Comparison of ENCODE assay signal across 8 mouse cellular contexts in the genomic region with DNA sequence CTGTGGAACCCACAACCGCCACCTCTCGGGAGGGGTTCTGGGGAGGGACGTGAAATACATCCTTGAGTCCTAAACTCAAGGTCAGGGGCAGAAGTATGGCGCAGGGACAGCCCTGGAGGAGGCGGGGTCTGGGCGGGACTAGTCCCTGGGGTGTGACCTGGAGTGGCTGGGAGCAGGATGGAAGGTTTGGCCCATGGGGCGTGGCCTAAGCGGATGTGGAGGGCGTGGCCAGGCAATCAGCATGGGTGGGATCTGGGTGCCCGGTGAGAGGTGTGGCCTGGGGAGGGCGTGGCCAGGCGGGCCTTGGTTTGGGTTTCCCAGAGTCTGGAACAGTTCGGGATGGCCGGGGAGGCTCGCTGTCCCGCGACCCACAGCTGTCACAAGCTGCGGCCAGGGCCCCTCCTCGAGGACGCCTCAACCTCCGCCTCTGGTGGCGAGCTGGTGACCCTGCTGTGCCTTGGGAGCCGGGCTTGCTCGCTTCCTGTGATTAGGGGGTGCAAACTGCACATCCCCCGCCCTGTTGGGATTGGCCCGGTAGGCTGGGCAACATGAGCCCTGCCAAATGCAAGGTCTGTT. TPM values are rescaled to one million over a fixed set of nuclear protein-coding genes. Genes with fewer than 3 reads are reported as not detected.
DNase-seq lines count a peak whose midpoint lies in the region; ATAC-seq and TF ChIP-seq lines count a peak whose summit lies in the region.

No protein-coding gene starts in this region.

- peaks cover 11% of the 10 kb centered on the region for H3K27me3 ChIP-seq in embryonic facial prominence, embryonic 10.5 days (replicated peaks; ENCODE audit: low read depth, poor library complexity, severe bottlenecking)
- no peaks in the 10 kb centered on the region for H3K27me3 ChIP-seq in intestine, embryonic 16.5 days (replicated peaks; ENCODE audit: control insufficient read depth, insufficient read depth, low read length)
- no peaks in the 10 kb centered on the region for H3K27me3 ChIP-seq in midbrain, embryonic 11.5 days (ENCODE audit: control insufficient read depth, insufficient read depth, low read length)
- H3K27me3 ChIP-seq in small intestine, adult 2 months (ENCODE audit: control insufficient read depth, insufficient read depth, low read length) = no peaks in the 10 kb centered on the region

- intact Hi-C loops in left cerebral cortex, postnatal 4 days (cut with DNase I) = no loop called here

- no peaks in the 10 kb centered on the region for H3K9me3 ChIP-seq in embryonic facial prominence, embryonic 10.5 days
- H3K9me3 ChIP-seq in intestine, embryonic 16.5 days (ENCODE audit: control insufficient read depth, low read length) = no peaks in the 10 kb centered on the region
- no peaks in the 10 kb centered on the region for H3K9me3 ChIP-seq in midbrain, embryonic 11.5 days (ENCODE audit: control insufficient read depth, low read length)

- H3K36me3 ChIP-seq in embryonic facial prominence, embryonic 10.5 days (replicated peaks) = no peaks in the 10 kb centered on the region
- H3K36me3 ChIP-seq in intestine, embryonic 16.5 days (ENCODE audit: control insufficient read depth, insufficient read depth, low read length) = no peaks in the 10 kb centered on the region
- no peaks in the 10 kb centered on the region for H3K36me3 ChIP-seq in midbrain, embryonic 11.5 days (ENCODE audit: control insufficient read depth, insufficient read depth, low read length)
- no peaks in the 10 kb centered on the region for H3K36me3 ChIP-seq in small intestine, adult 2 months (ENCODE audit: control insufficient read depth, insufficient read depth, low read length)

- ATAC-seq in intestine, embryonic 16.5 days = peak; percentile 96
- peak; percentile 91 for ATAC-seq in midbrain, embryonic 11.5 days (ENCODE audit: low FRiP score)

- H3K9ac ChIP-seq in intestine, embryonic 16.5 days (ENCODE audit: low read depth, low read length) = peak overlapping the region; percentile 71
- H3K9ac ChIP-seq in midbrain, embryonic 11.5 days (ENCODE audit: low read length) = peak overlapping the region; percentile 40

- TF ChIP-seq CTCF in small intestine, adult 2 months (IDR thresholded peaks at IDR 0.05; ENCODE audit: extremely low read depth, insufficient read length, insufficient replicate concordance, low read depth, low read length) = no peak

- peak; percentile 55; the same call in 1 of the 2 replicates for TF ChIP-seq POLR2A in small intestine, adult 2 months (IDR thresholded peaks at IDR 0.05; ENCODE audit: low read depth, low read length)

- peak; percentile 76 for DNase-seq in layer of hippocampus, adult 11-12 months (ENCODE audit: low spot score)
- no peak for DNase-seq in layer of hippocampus, adult 9-10 months (ENCODE audit: low spot score)
- DNase-seq in embryonic facial prominence, embryonic 10.5 days (ENCODE audit: low spot score) = peak; percentile 97
- peak; percentile 84 to 92 for DNase-seq in gastrocnemius, postnatal 4 days (ENCODE audit: low spot score in 2 of 2)
- DNase-seq in left cerebral cortex, postnatal 4 days = peak; percentile 78
- peak; percentile 98 for DNase-seq in midbrain, embryonic 11.5 days (ENCODE audit: low spot score, missing footprints)

- peak overlapping the region; percentile 72 for H3K4me3 ChIP-seq in embryonic facial prominence, embryonic 10.5 days
- H3K4me3 ChIP-seq in intestine, embryonic 16.5 days (ENCODE audit: low read length) = peak overlapping the region; percentile 65
- peak overlapping the region; percentile 37 for H3K4me3 ChIP-seq in midbrain, embryonic 11.5 days (ENCODE audit: low read depth, low read length)
- peak overlapping the region; percentile 67 for H3K4me3 ChIP-seq in small intestine, adult 2 months (ENCODE audit: low read depth, low read length)

- peak overlapping the region; percentile 93 for H3K4me2 ChIP-seq in intestine, embryonic 16.5 days (ENCODE audit: low read depth, low read length)
- H3K4me2 ChIP-seq in midbrain, embryonic 11.5 days = peak overlapping the region; percentile 67

- under 1% methylated on average over 26 of the region's 26 CpGs for whole genome bisulfite sequencing in embryonic facial prominence, embryonic 10.5 days
- WGBS in intestine, embryonic 16.5 days = under 1% methylated on average over 26 of the region's 26 CpGs
- under 1% methylated on average over 24 of the region's 26 CpGs for WGBS in midbrain, embryonic 11.5 days
- WGBS in small intestine, adult 2 months = under 1% methylated on average over 26 of the region's 26 CpGs

- H3K27ac ChIP-seq in embryonic facial prominence, embryonic 10.5 days (replicated peaks) = peak overlapping the region; percentile 80
- peak overlapping the region; percentile 72 for H3K27ac ChIP-seq in intestine, embryonic 16.5 days (ENCODE audit: low read length)
- no peak overlapping the region for H3K27ac ChIP-seq in midbrain, embryonic 11.5 days (ENCODE audit: low read depth, low read length)
- 0 out of 2 replicates have a peak overlapping the region, but pooled peaks have one; percentile 17 for H3K27ac ChIP-seq in small intestine, adult 2 months (ENCODE audit: insufficient read depth, low read depth, low read length)

- H3K4me1 ChIP-seq in embryonic facial prominence, embryonic 10.5 days = peaks cover 24% of the 10 kb centered on the region
- H3K4me1 ChIP-seq in intestine, embryonic 16.5 days (ENCODE audit: control insufficient read depth, insufficient read depth, low read length) = peaks cover 4% of the 10 kb centered on the region
- H3K4me1 ChIP-seq in midbrain, embryonic 11.5 days (ENCODE audit: control insufficient read depth, insufficient read depth, low read length) = peaks cover 9% of the 10 kb centered on the region; the same call in 1 of the 2 replicates
- H3K4me1 ChIP-seq in small intestine, adult 2 months (ENCODE audit: control insufficient read depth, insufficient read depth, insufficient read length, low read length) = peaks cover 10% of the 10 kb centered on the region

RNA-seq across cellular contexts. Expression of a gene that starts 29.3 kb away (rescaled TPM):
- 3.2 and 4.4 TPM in 2 replicates for polyA plus RNA-seq in embryonic facial prominence, embryonic 10.5 days (2016; fragmentation: Nextera tagmentation; extraction: Ambion mirVana)
- total RNA-seq in gastrocnemius, postnatal 4 days (2021) = 10 to 100 TPM; 59.6 to 62.8 TPM
- polyA plus RNA-seq in intestine, embryonic 16.5 days (2015; fragmentation: Nextera tagmentation; extraction: Ambion mirVana) = 1.1 and 1.4 TPM in 2 replicates
- total RNA-seq in left cerebral cortex, postnatal 4 days (2021) = 1 to 10 TPM; 2.4 to 3.8 TPM
- 1.6 and 1.7 TPM in 2 replicates for polyA plus RNA-seq in midbrain, embryonic 11.5 days (2014; fragmentation: Nextera tagmentation; extraction: Ambion mirVana)
- 3.1 and 5.9 TPM in 2 replicates for polyA plus RNA-seq in small intestine, adult 2 months (2012; rRNA removed)

RNA-seq across cellular contexts. Expression of a gene that starts 45.5 kb away (rescaled TPM):
- 76.0 and 76.1 TPM in 2 replicates for polyA plus RNA-seq in embryonic facial prominence, embryonic 10.5 days (2016; fragmentation: Nextera tagmentation; extraction: Ambion mirVana)
- total RNA-seq in gastrocnemius, postnatal 4 days (2021) = 10 to 100 TPM; 10.5 to 14.0 TPM
- 32.2 and 35.5 TPM in 2 replicates for polyA plus RNA-seq in intestine, embryonic 16.5 days (2015; fragmentation: Nextera tagmentation; extraction: Ambion mirVana)
- total RNA-seq in left cerebral cortex, postnatal 4 days (2021) = 1 to 10 TPM; 5.6 to 6.0 TPM
- 30.0 and 35.1 TPM in 2 replicates for polyA plus RNA-seq in midbrain, embryonic 11.5 days (2014; fragmentation: Nextera tagmentation; extraction: Ambion mirVana)
- 4.8 and 6.7 TPM in 2 replicates for polyA plus RNA-seq in small intestine, adult 2 months (2012; rRNA removed)

RNA-seq across cellular contexts. Expression of a gene that starts 47.7 kb away (rescaled TPM):
- 12.9 and 13.4 TPM in 2 replicates for polyA plus RNA-seq in embryonic facial prominence, embryonic 10.5 days (2016; fragmentation: Nextera tagmentation; extraction: Ambion mirVana)
- 1 to 10 TPM; 3.3 to 3.4 TPM for total RNA-seq in gastrocnemius, postnatal 4 days (2021)
- polyA plus RNA-seq in intestine, embryonic 16.5 days (2015; fragmentation: Nextera tagmentation; extraction: Ambion mirVana) = 7.6 and 10.1 TPM in 2 replicates
- total RNA-seq in left cerebral cortex, postnatal 4 days (2021) = 1 to 10 TPM; 6.2 to 6.9 TPM
- 13.8 and 14.0 TPM in 2 replicates for polyA plus RNA-seq in midbrain, embryonic 11.5 days (2014; fragmentation: Nextera tagmentation; extraction: Ambion mirVana)
- 3.1 and 6.6 TPM in 2 replicates for polyA plus RNA-seq in small intestine, adult 2 months (2012; rRNA removed)
